Mouse (Mus musculus) adrenal gland, postnatal 36 days (tissue): ENCODE measurements around the gene Spock1. TPM values are rescaled to one million over a fixed set of nuclear protein-coding genes. Genes with fewer than 3 reads are reported as not detected.
A peak's percentile ranks its signal among the peaks of the same experiment; 100 is the strongest.

Experiments
- DNase-seq, 2 experiments: peaks; one replicate each; pipeline ENCODE4 v3.0.0; 2021; ENCODE audit warnings: mixed read lengths in 1 of 2
- total RNA-seq, 2 experiments: library from RNA; stranded (reverse); gene quantifications; 2 replicates each; pipeline ENCODE4 v1.2.3; 2021

Gene Spock1
- total RNA-seq, 2 experiments from 2014 or later = 7.3 to 9.6 TPM

DNA sequence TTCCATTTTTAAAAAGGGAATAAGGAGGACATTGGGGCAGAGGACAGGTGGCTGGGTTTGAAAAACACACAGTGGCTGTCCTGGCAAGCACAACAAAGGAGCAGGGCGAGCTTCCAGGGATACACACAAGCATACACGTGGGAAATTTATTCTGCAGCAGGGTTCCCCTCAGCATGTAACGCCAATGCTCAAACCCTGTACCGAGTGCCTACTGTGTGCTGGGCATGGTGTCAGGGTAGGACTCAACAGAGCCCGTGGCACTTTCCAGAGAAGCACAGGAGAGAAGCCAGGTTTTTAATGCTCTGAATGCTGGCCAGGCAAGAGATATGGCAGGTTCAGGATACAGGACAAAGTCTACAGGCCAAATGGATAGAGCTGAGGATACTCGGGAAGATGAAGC is 101.8 kb downstream of the Spock1 start:
- no peak for DNase-seq

DNA sequence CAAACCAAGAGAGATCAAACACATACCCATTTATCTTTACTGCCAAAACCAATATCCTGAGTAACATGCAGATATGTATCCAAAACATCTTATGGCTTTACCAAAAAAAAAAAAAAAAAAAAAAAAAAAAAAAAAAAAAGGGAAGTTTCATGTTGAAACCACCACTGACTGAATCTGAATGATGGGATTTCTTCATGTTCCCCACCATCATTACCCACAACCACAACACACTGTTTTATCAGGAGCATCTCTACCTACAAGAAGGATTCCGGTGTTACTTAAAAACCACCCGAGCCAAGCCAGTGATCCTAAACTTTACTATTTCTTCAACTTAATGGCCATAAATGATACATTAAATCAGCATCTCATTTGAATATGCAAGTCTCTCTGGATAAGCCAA is 109.5 kb downstream of the Spock1 start:
- no peak for DNase-seq

DNA sequence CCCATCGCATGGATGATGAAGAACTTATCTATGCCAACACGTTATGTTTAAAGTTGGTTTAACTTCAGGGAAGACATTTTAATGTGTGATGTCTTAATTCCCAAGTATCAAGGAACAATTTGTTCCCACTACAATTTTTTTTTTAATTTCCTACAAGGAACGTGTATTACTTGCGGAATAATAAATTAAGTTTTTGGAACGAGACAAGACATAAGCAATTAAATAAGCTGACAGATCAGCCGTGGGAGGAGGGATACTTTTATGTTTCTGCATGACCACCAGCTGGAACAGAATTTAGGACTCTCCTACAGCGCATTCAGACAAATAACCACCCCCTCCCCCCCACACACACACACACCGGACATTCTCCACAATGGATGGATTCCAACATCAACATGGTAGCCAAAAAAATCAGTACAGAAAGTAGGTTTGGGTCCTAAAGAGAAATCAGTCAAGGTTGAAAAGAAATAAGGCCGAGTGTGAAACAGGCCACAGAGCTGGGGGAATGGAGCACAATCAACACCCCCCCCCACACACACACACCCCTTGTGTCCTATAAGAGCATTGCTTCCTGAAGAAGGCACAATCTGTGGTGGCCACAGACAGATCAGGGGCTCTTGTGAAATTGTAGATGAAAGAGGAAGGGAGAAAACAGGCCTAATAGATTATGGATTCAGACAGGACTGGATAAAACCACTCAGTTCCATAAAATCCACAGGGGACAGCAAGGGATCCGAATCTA is 111.0 kb downstream of the Spock1 start:
- no peak for DNase-seq

DNA sequence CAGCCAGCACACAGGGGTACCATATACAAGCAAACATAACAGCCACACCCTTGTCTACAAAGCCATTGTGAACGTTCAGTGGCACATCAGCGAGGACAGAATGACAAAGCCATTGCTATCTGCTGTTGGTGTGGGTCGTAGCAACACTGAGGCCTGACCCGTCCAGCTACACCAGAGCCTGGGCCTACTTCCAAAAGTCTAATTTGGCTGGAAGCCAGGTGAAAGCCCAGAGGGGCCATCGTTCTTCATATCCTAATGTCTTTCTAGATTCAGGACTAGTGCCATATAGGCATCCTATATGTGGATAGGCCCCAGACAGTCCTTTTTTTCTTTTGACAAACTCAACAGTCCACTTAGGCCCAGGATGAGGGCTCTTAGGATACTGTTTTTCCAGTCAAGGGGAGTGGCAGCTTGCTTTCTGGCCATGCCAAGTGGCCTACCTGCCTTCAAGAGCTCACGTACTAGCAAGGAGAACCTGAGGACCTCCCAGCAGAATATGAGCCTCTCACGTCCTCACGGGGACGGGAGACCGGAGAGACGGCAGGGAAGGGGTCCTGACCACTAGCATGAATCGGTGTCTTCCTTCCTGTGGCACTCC is 114.4 kb downstream of the Spock1 start:
- no peak for DNase-seq

DNA sequence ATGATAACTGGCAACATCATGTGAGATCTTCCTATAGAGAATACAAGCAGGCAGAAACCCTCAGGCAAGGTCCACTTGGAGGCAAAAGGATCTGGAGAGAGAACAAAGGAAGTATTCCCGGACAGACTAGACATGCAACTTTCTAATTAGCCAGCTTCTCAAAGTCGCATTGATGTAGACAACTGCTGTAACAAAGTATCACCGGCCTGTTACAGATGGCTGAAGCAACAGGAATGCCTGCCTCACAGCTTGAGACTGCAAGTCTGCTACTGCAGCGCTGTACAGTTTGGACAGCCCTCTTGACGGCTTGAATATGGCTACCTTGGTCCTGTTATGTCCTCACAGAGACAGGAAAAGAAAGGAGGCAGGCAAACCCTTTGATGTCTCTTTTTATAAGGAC is 118.3 kb downstream of the Spock1 start:
- no peak for DNase-seq

DNA sequence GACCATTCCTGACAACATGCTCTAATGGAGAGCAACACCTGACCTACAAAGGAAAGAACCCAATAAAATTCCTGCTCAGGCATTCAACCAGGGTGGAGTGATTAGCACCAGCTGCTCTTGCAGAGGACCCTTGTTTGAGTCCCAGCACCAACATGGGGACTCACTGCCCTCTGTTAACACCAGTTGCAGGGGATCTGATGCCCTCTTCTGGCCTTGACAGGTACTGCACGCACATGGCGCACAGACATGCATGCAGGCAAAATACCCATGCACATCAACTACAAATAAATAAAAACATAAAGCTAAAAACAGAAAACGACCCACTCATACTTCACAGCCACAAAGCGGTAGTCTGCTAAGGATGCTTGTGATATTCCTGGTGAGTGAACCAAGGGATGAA is 119.8 kb downstream of the Spock1 start:
- no peak for DNase-seq

DNA sequence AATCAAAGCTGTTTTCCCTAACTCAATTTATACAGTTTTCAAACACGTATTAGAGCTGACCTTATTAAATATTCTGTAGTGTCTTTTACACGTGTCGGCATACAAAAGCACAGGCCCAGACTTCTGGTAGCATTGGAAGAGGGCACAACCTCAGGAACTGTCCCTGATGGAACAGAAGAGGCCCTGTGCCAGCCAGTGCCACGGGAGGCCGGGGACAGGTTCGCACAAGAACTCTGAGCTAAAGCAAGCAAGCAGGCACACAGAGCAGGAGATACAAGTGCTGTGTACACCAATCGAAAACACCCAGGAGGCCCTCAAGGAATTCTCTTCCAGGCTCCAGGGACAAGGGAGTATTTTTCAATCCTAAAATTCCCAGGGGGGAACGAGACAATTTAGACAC is 121.9 kb downstream of the Spock1 start:
- DNase-seq = no peak

DNA sequence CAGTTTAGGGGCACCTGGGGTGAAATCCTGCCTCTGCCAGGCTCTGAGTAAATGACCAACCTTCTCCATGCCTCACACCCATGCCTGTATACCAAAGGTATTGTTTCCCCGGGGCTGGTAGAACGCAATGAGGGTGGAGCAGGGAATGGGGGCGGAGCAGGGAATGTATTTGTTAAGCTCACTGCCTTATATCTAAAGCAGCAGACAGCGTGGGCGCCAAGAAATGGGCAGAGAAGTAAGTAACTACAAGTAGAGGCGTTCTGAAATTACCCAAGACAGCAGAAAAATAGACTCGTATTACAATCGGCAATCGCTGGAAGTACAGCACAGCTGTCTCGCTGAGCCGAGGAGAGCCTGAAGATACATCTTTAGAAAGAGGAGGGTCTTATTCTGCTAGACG is 125.2 kb downstream of the Spock1 start:
- no peak for DNase-seq

DNA sequence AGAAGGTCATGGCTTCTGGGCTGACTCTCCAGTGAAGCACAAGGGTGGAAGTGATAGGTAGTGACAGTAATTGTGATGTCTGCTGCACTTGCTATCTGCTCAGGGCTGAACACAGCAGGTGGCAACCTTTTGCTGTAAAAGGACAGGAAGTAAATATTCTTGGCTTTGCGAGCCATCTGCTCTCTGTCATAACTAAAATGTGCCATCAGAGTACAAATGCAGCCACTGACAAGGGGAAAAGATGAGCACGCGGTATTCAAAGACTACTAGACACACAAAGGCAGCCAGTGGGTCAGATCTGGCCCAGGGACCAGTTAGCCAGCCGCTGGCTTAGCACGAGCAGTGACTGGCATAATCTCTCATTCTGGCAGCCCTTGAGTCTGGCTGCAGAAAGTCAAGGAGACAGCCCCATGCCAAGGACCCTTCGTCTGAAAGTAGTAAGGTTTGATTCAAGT is 126.0 kb downstream of the Spock1 start:
- DNase-seq = no peak

DNA sequence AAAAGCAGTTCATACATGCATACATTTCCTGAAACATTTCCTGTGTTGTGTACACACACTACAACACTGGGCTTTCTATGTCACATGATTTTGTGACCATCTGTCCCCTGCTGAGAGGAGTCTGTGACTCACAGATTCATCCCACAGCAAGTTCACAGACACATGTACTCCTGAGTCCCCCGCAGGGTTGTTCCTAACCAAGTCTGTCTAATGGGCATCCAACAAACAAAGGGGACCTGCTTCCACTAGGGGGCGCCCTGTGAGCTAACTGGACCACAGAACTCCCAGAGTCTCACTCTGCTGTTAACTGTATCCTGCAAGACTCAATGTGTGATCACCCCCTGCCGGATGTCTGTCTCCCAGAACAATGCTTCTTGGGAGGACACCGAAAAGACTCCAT is 129.0 kb downstream of the Spock1 start:
- DNase-seq = peak; percentile 12 to 15

DNA sequence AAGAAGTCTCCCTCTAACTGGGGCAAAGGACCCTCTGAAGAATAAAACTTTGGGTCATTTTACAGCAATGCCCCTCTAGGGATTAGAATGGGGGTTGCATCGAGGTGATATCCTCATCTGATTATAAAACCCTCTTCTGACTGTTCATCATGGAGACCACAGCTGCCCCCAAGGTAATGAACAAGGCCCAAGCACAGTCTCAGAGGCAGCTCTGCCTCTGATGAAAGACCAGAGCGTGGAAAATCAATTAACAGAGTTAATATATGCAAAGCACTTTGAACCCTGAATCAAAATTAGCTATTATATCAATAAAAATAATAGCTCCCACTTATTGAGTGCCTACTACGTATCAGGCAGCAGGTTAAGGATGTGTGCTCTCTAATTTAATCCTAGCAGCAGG is 129.6 kb downstream of the Spock1 start:
- DNase-seq = no peak

DNA sequence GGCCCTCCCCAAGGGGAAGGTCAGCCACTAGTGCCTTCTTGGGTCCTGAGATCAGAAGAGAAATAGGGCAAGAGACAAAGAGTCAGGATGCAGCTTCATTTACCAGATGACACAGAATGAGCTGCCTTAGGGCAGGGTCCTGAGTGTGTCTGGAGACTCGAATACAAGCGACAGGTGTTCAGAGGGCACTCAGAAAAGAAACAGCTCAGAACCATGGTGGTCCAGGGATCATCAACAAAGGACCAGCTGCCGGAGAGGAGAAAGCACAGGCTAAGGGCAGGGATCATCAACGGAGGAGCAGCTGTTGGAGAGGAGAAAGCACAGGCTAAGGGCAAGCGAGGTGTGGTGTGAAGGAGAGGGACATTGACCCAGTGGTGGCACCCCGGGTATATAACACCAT is 136.1 kb downstream of the Spock1 start:
- DNase-seq = no peak

DNA sequence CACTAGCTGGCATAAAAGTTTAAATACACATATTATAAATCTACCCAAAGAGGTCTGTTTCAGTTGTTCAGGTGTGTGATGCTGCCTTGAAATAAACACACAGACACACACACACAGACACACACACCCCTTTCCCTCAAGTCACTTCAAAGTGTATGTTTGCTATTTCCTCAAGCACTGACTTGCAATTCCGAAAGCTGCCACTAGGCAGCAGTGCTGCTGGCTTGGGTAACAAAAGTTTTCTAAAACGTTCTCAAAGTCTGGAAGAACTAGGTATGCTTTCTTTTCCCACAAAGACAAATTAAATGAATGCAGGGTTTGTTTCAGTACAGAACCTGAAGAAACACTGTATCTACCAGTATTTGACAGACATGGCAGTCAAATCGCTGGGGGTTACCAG is 141.4 kb downstream of the Spock1 start:
- no peak for DNase-seq

DNA sequence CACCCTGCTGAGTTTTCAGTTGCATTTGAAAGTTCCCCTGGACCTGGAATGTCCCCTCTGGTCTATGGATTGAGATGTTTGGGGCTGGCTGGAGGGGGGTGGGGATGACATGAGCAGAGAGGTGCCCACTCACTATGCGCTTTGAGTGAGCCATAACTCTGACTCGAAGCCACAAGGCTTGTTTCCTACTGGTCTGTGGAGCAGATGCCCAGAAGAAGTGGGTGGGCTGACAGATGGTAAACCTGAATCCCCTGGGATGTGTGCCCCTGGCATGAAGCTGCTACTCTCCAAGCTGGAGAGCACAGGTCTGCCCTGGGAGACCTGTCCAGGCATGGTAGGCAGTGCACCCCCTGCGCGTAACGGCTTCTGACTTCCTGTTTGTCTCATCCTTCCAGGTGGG is 147.0 kb downstream of the Spock1 start:
- DNase-seq = no peak

DNA sequence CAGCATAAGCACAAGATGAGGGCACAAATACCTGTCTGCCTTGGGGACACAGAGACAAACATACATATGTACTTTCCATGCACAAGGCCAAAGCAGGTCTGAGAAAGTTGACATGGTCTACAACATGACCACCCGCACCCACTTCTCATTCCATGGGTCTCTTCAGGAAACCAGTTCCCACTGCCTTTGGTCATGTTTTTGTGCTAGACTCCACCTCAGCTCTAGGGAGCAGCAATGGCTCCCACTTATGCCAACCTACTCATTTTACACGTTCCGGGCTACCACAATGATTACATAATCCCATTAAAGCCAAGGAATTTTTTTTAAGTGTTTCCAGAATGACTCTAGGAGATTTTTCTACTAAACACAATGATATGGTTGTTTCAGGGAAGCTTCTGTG is 147.5 kb downstream of the Spock1 start:
- no peak for DNase-seq

DNA sequence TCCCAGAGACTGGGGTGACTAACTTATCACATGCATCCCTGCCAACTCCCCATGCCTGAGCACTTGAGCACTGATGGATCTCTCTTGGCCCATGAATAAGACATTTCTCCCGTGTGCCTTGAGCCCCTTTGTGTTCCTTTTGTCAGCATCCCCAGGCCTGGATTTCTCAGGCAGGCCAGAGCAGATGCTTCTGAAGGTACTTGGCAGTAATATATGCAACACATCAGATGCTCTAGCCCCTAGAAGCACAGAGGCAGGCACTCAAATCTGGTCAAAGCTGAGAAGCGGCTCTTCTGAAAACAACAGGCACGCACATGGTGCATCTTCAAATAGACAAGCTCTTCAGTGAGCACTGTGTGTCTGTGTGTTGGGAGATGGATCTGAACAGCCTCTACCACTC is 151.8 kb downstream of the Spock1 start:
- DNase-seq = no peak

DNA sequence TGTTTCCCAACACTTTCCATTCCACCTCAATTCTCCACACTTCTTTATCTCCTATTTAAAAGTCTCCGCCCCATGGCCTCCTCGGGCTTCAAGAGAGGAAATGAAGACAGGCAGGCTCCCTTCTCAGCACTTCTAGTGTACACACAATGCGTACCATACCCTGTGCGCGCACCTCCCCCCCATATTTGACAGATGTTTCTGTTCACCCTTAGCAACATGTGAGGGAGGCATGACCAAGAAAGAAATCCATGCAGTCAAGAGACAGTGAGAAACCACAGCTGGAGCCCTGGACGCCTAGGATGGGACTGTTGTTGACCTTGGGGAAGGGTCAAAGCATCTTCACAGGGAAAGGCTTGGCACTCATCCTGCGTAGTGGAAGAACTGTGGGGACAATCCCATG is 157.3 kb downstream of the Spock1 start:
- DNase-seq = no peak

DNA sequence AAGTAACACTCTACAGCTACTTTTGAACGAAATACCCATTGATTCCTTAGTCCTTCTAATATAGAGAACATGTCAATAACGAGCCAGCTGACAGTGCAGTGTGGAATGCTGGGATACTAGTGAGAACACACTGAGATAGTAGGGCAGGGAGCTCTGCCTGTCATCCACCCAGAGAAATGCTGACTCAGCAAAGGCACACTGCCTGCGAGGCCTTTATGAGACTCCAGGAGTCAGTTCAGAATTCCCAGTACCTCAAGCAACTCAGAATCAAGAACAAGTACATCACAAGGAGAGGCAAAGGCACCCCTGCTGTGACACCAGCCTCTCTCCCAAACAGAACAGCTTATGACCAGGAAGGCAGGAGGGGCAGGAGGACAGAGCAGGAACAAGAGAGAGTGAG is 163.5 kb downstream of the Spock1 start:
- DNase-seq = no peak

DNA sequence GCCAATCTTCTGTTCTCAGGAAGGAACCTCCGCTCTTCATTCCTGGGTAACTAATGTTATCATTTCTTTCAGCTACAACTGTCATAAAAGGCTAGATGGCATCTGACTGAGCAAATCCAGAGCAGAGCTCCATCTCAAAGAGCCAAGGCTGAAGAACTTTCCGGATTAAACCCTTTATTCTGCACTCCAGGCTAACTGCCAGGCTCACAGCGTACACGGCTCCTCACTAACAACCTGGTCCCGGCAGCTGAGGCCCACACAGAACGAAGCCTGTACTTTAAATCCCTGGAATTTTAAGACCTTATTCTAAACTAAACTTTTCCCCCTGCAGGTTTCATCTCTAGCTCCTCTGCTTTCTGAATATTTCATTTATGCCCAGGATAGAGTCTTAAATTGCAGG is 166.9 kb downstream of the Spock1 start:
- DNase-seq = no peak

DNA sequence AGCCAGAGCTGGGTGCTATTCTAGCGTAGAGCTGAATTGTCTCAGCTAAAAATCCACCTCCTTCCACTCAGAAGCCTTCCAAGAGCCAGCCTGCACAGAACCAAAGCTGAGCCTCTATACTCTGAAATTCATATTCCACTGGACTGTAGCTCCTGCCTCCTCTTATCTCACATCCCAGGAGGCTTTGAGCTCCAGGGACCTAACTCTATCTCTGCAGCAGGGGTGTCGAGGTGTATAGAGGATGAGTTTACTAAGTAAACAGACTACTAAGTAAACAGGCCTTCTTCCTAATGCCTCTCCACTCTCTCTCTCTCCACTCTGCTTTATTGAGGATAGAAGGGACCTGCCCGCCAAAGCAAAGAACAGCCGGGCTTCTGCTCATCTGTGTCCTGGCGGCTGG is 167.7 kb downstream of the Spock1 start:
- no peak for DNase-seq

DNA sequence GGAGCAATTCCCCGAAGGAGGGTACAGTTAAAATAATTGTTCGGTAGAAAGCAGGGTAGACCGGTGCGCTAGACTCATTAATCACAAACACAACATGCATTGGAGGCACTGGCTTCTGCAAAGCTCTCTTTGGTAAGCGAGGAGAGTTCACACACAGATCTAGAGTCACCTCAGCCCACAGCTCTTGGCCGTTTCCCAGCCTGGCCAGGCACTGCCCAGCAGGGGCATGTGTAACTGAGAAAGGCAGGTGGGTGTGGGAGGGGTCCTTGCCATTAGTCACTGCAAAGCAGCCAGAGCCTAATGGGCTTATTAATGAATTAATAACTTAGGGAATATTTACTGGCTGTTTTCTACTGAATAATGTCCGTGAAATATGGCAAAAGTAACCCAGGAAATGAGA is 172.1 kb downstream of the Spock1 start:
- no peak for DNase-seq

DNA sequence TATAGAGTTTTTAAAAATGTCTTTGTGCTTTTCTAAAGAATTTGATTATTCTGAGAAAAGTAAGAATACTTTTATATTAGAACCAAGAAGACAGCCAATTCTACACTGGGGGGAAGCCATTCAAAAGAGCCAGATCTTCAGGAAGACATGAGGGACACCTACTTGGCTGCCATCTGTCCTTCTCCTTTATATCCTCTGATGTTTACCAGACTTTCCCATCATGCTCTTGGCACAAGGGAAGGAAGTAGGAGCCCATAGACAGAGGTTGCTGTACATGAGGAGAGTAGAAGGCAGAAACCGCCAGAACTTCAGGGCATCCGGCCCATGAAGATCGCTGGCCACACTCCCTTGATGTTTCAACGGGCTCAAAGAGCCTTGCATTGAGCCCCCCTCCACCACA is 173.6 kb downstream of the Spock1 start:
- DNase-seq = no peak

DNA sequence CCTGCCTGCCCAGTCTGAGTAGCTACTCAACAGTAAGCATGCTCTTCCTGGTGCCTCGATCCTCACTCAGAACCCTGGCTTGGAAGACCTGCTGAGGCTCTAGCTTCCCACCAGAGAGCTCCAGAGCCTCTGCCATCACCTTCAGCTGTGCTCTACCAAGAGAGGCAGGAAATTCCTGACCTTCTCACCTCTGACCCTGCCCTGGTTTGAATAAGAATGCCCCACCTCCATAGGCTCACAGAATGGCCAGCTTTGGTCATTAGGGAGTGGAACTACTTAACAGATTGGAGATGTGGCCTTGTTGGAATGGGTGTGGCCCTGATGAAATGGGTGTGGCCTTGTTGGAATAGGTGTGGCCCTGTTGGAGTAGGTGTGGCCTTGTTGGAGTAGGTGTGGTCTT is 174.6 kb downstream of the Spock1 start:
- no peak for DNase-seq

DNA sequence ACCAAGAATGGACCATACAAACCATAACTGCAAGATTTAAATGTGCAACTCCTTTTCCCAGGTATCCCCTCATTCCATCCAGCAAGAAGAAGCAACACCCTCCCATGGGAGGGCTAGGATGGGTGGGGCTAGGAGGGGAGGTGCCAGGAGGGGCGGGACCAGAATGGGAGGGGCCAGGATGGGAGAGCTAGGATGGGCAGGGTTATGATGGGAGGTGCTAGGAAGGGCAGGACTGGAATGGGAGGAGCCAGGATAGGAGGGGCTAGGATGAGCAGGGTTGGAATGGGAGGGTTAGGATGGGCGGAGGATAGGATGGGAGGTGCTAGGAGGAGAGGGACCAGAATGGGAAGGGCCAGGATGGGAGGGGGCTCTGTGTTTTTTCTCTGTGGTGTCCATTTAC is 175.9 kb downstream of the Spock1 start:
- DNase-seq = no peak
